Mouse (Mus musculus): Measurements from ENCODE around the gene Tspan14.

DNA sequence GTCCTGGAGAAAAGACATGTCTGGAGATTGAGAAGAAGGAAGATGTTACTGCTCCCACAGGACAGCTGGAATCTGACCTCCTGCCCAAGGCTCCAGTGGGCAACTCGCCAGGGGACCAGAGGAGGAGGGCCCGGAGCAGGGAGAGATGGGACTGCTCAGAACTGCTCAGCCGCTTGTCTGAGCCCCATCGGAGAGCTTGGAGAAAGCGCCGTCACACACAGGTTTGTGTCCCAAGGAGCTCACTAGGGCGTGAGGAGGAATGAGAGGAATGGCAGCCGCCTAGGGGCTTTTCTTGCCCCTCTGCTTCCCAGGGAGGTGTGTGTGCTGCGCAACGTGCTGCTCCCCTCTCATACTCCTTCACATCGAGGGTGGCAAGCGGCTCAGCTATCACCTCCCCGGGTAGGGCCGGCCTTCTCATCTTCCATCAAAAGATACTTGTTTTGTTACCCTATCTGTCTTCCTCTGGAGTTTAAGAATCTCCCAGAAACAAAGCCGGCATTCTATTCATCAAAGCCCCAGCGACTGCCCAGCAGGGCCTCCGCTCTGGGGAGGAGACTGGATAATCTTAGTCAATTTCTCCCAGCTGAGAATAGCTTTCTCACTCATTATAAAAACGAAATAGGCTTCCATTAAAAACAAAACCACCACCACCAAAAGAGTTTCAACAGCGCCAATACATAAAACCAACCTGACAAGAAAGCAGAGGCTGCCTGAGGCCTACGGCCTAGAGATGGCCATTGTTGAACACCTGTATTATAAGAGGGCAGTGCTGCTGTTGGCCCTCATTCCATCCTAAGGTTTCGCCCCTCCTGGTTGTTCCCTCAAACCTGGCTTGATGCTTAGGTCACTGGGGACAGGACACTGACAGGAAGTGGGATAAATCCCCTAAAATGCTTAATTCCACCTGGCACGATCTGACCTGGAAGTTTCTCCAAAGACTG, 37.9 kb upstream of the Tspan14 start:
- TF ChIP-seq CTCF (IDR thresholded peaks at IDR 0.05; ENCODE audit: low read depth, low read length) (no peak), POLR2A (IDR thresholded peaks at IDR 0.05; ENCODE audit: extremely low read depth, insufficient read depth, low read length) (no peak)
